Mouse (Mus musculus) ES-Bruce4 (cell line): Measurements from ENCODE around the gene Olfr90. TPM values are rescaled to one million over a fixed set of nuclear protein-coding genes. Genes with fewer than 3 reads are reported as not detected.

Experiments
- H3K27ac ChIP-seq: 2 replicates; pipeline ENCODE4 v1.5.1; 2012; ENCODE audit warnings: low read length, inconsistent platforms; ENCODE audit not compliant: insufficient read depth
- H3K27me3 ChIP-seq: 2 replicates; pipeline ENCODE4 v1.6.1; 2012; ENCODE audit warnings: mild to moderate bottlenecking, low read length, inconsistent platforms; ENCODE audit not compliant: control insufficient read depth, poor library complexity, insufficient read depth, severe bottlenecking
- H3K36me3 ChIP-seq: 2 replicates; pipeline ENCODE4 v1.6.1; 2012; ENCODE audit warnings: inconsistent platforms, mild to moderate bottlenecking, low read length, moderate library complexity; ENCODE audit not compliant: control insufficient read depth, poor library complexity, insufficient read depth, severe bottlenecking
- H3K4me1 ChIP-seq: one replicate; pipeline ENCODE4 v1.8.1; 2011; ENCODE audit warnings: low read length; ENCODE audit not compliant: control insufficient read depth, insufficient read depth
- H3K4me3 ChIP-seq: 2 replicates; pipeline ENCODE4 v1.5.1; 2011; ENCODE audit warnings: low read depth, mild to moderate bottlenecking, low read length
- H3K9ac ChIP-seq: 2 replicates; pipeline ENCODE4 v1.6.1; 2012; ENCODE audit warnings: low read depth, mild to moderate bottlenecking, inconsistent platforms; ENCODE audit not compliant: poor library complexity, severe bottlenecking
- H3K9me3 ChIP-seq: replicated peaks from 2 replicates; pipeline ENCODE4 v1.6.1; 2012; ENCODE audit warnings: mild to moderate bottlenecking, low read length, inconsistent platforms; ENCODE audit not compliant: control insufficient read depth, poor library complexity, insufficient read depth, severe bottlenecking
- CTCF ChIP-seq: IDR thresholded peaks from one replicate; pipeline ENCODE4 v1.8.1; 2011; ENCODE audit warnings: low read depth, low read length
- EP300 ChIP-seq: IDR thresholded peaks from 2 replicates; pipeline ENCODE4 v1.6.1; 2011; ENCODE audit warnings: low read depth, low read length; ENCODE audit not compliant: insufficient read depth
- POLR2A ChIP-seq: IDR thresholded peaks from one replicate; pipeline ENCODE4 v1.8.1; 2011; ENCODE audit warnings: low read length; ENCODE audit not compliant: insufficient read depth
- polyA plus RNA-seq: library from polyadenylated mRNA; stranded (reverse); fragments of >200 nt; gene quantifications from 2 replicates; pipeline ENCODE4 v1.2.4, GENCODE M21; 2011; ENCODE audit warnings: low read depth; ENCODE audit not compliant: missing spikeins, insufficient read depth, insufficient read length

Gene Olfr90
- polyA plus RNA-seq, 1 experiment, result 0.22 TPM

- H3K9ac ChIP-seq, result peak overlapping the region; percentile 97
- peaks cover 18% of the 10 kb centered on the region for H3K36me3 ChIP-seq
- no peaks in the 10 kb centered on the region for H3K9me3 ChIP-seq
- H3K4me1 ChIP-seq, result no peaks in the 10 kb centered on the region
- no peaks in the 10 kb centered on the region for H3K27me3 ChIP-seq
- peak overlapping the region; percentile 36 for H3K27ac ChIP-seq
- H3K4me3 ChIP-seq, result peak overlapping the region; percentile 93
- TF ChIP-seq POLR2A (no peak), EP300 (peak; percentile 57; the same call in 1 of the 2 replicates)
Measured at GRCm38 (mm10) chr17:37047332-37047976, 40.8 kb downstream of the Olfr90 start.

GRCm38 (mm10) chr17:37046312-37047112 lies 41.8 kb downstream of the Olfr90 start:
- Histone ChIP-seq H3K27me3 (no peaks in the 10 kb centered on the region), H3K4me3 (peak overlapping the region; percentile 93), H3K9ac (peak overlapping the region; percentile 97), H3K27ac (peak overlapping the region; percentile 38), H3K36me3 (peaks cover 10% of the 10 kb centered on the region), H3K4me1 (no peaks in the 10 kb centered on the region), H3K9me3 (no peaks in the 10 kb centered on the region)
- TF ChIP-seq CTCF, result peak; percentile 28
- no peak for TF ChIP-seq POLR2A
- TF ChIP-seq EP300, result 0 out of 2 replicates have a peak, but pooled peaks have one; percentile 3

GRCm38 (mm10) chr17:37045611-37046311 lies 42.5 kb downstream of the Olfr90 start, which contains the start of gene Gabbr1:
Gene Gabbr1, plus strand, starts transcription at chr17:37045966.
- Histone ChIP-seq H3K27me3 (no peaks in the 10 kb centered on the region), H3K4me1 (no peaks in the 10 kb centered on the region), H3K9me3 (no peaks in the 10 kb centered on the region), H3K9ac (peak within 1 kb of the TSS; percentile 97), H3K4me3 (peak within 1 kb of the TSS; percentile 99), H3K27ac (peak within 1 kb of the TSS; percentile 94), H3K36me3 (peaks cover 9% of the 10 kb centered on the region)
- TF ChIP-seq CTCF, result no peak
- TF ChIP-seq EP300, result no peak
- no peak for TF ChIP-seq POLR2A

- H3K27me3 ChIP-seq, result no peaks in the 10 kb centered on the region
- peak overlapping the region; percentile 97 for H3K9ac ChIP-seq
- no peak for TF ChIP-seq POLR2A
- no peak for TF ChIP-seq CTCF
- TF ChIP-seq EP300, result no peak
- peak overlapping the region; percentile 99 for H3K4me3 ChIP-seq
- peak overlapping the region; percentile 94 for H3K27ac ChIP-seq
- no peaks in the 10 kb centered on the region for H3K9me3 ChIP-seq
- H3K4me1 ChIP-seq, result no peaks in the 10 kb centered on the region
- peaks cover 9% of the 10 kb centered on the region for H3K36me3 ChIP-seq
Measured at GRCm38 (mm10) chr17:37044651-37045244, 43.6 kb downstream of the Olfr90 start.

GRCm38 (mm10) chr17:37039127-37039894 lies 49.0 kb downstream of the Olfr90 start:
- TF ChIP-seq EP300 (no peak), CTCF (no peak), POLR2A (no peak)
- no peaks in the 10 kb centered on the region for H3K9me3 ChIP-seq
- no peak overlapping the region for H3K4me3 ChIP-seq
- H3K9ac ChIP-seq, result no peak overlapping the region
- no peak overlapping the region for H3K27ac ChIP-seq
- H3K27me3 ChIP-seq, result no peaks in the 10 kb centered on the region
- H3K4me1 ChIP-seq, result no peaks in the 10 kb centered on the region
- no peaks in the 10 kb centered on the region for H3K36me3 ChIP-seq

Other genes with a start within 250 kb of the Olfr90 start
- not detected in 2 replicates for gene Trim15, start 221.3 kb downstream of the Olfr90 start, polyA plus RNA-seq
- gene Trim10, start 218.9 kb downstream of the Olfr90 start, polyA plus RNA-seq, result not detected in 2 replicates
- 0.41 TPM in 1 of 2 replicates, not detected in the other for gene Trim40, start 198.4 kb downstream of the Olfr90 start, polyA plus RNA-seq
- not detected in 2 replicates for gene Trim31, start 190.4 kb downstream of the Olfr90 start, polyA plus RNA-seq
- 0.88 and 2.5 TPM in 2 replicates for gene Rnf39, start 145.6 kb downstream of the Olfr90 start, polyA plus RNA-seq
- 67.3 and 68.8 TPM in 2 replicates for gene Ppp1r11, start 136.8 kb downstream of the Olfr90 start, polyA plus RNA-seq
- 71.7 and 79.6 TPM in 2 replicates for gene Znrd1, start 129.9 kb downstream of the Olfr90 start, polyA plus RNA-seq
- 29.6 and 30.5 TPM in 2 replicates for gene Znrd1as, start 129.9 kb downstream of the Olfr90 start, polyA plus RNA-seq
- gene 2410137M14Rik, start 107.3 kb downstream of the Olfr90 start, polyA plus RNA-seq, result 2.9 and 4.7 TPM in 2 replicates
- gene H2-M5, start 99.0 kb downstream of the Olfr90 start, polyA plus RNA-seq, result 12.6 and 13.2 TPM in 2 replicates
- gene Zfp57, start 87.3 kb downstream of the Olfr90 start, polyA plus RNA-seq, result 223 and 254 TPM in 2 replicates
- not detected in 2 replicates for gene Mog, start 65.1 kb downstream of the Olfr90 start, polyA plus RNA-seq
- 163 and 180 TPM in 2 replicates for gene Gabbr1, start 42.5 kb downstream of the Olfr90 start, polyA plus RNA-seq
- gene Olfr91, start 9.8 kb upstream of the Olfr90 start, polyA plus RNA-seq, result not detected in 2 replicates
- not detected in 2 replicates for gene Olfr92, start 31.6 kb upstream of the Olfr90 start, polyA plus RNA-seq
- gene Olfr93, start 73.0 kb upstream of the Olfr90 start, polyA plus RNA-seq, result 0.57 and 1.1 TPM in 2 replicates
- gene Ubd, start 105.4 kb upstream of the Olfr90 start, polyA plus RNA-seq, result 56.7 and 70.8 TPM in 2 replicates
- 0.37 TPM in 1 of 2 replicates, not detected in the other for gene Olfr94, start 112.5 kb upstream of the Olfr90 start, polyA plus RNA-seq
- gene Olfr95, start 124.6 kb upstream of the Olfr90 start, polyA plus RNA-seq, result 0.12 TPM in 1 of 2 replicates, not detected in the other
- gene Olfr96, start 131.6 kb upstream of the Olfr90 start, polyA plus RNA-seq, result not detected in 2 replicates
- gene Olfr97, start 148.8 kb upstream of the Olfr90 start, polyA plus RNA-seq, result not detected in 2 replicates
- not detected in 2 replicates for gene Olfr98, start 175.2 kb upstream of the Olfr90 start, polyA plus RNA-seq
- 3.3 and 3.4 TPM in 2 replicates for gene H2-M3, start 181.7 kb upstream of the Olfr90 start, polyA plus RNA-seq
- not detected in 2 replicates for gene Olfr99, start 195.0 kb upstream of the Olfr90 start, polyA plus RNA-seq
- not detected in 2 replicates for gene Olfr101, start 215.8 kb upstream of the Olfr90 start, polyA plus RNA-seq
- not detected in 2 replicates for gene Olfr102, start 228.6 kb upstream of the Olfr90 start, polyA plus RNA-seq